Comparison of ENCODE assay signal across 20 mouse cellular contexts in genomic region chr9:57955764-57956163, GRCm38 (mm10). TPM values are rescaled to one million over a fixed set of nuclear protein-coding genes. Genes with fewer than 3 reads are reported as not detected.
DNase-seq lines count a peak whose midpoint lies in the region; TF ChIP-seq lines count a peak whose summit lies in the region.
"Had no signal": no experiment of that assay in that cellular context is flagged by ENCODE, and none has a peak within 500 bp of the region (broad histone marks: within the 10 kb centered on the region; RNA-seq: fewer than 3 reads in every experiment).

No protein-coding gene starts in this region.

- TF ChIP-seq POLR2A in thymus, adult 2 months (IDR thresholded peaks at IDR 0.05; ENCODE audit: control insufficient read depth, extremely low read depth, insufficient read depth, low read length, poor library complexity), result no peak
- no peak for TF ChIP-seq POLR2A in myocyte (IDR thresholded peaks at IDR 0.05; ENCODE audit: insufficient read length, low read depth)

- no peak for TF ChIP-seq CTCF in layer of hippocampus, adult 2 months (conservative IDR thresholded peaks at IDR 0.05)
- no peak for TF ChIP-seq CTCF in thymus, adult 2 months (IDR thresholded peaks at IDR 0.05; ENCODE audit: borderline replicate concordance, control insufficient read depth, extremely low read depth, insufficient read depth, low read length, poor library complexity)

- H3K27ac ChIP-seq in layer of hippocampus, adult 2 months, result peak overlapping the region; percentile 90; the same call in 1 of the 2 replicates
- peak overlapping the region; percentile 92 for H3K27ac ChIP-seq in thymus, adult 2 months (ENCODE audit: control insufficient read depth, insufficient read depth, low read length)
- H3K27ac ChIP-seq: forebrain, embryonic 10.5 days; forebrain, embryonic 13.5 days; heart, embryonic 10.5 days; heart, embryonic 13.5 days; hindbrain, embryonic 13.5 days; intestine, embryonic 15.5 days had no signal

- 53% methylated on average over 6 of the region's 6 CpGs for WGBS in thymus, adult 2 months

- peak overlapping the region; percentile 78 for H3K4me2 ChIP-seq in myocyte (ENCODE audit: low read depth)
- H3K4me2 ChIP-seq: forebrain, embryonic 13.5 days; heart, embryonic 13.5 days; hindbrain, embryonic 13.5 days; intestine, embryonic 15.5 days had no signal

- H3K27me3 ChIP-seq in thymus, adult 2 months (ENCODE audit: control insufficient read depth, insufficient read depth, low read length), result no peaks in the 10 kb centered on the region
- H3K27me3 ChIP-seq in myocyte (ENCODE audit: control insufficient read depth, insufficient read depth, insufficient read length), result no peaks in the 10 kb centered on the region
- H3K27me3 ChIP-seq: forebrain, embryonic 13.5 days; hindbrain, embryonic 13.5 days; intestine, embryonic 15.5 days had no signal

- DNase-seq in layer of hippocampus, adult 2 months (ENCODE audit: low spot score in 2 of 2), result no peak
- DNase-seq in layer of hippocampus, adult 18-20 months (ENCODE audit: low spot score in 2 of 2), result no peak
- no peak for DNase-seq in thymus, adult 2 months
- DNase-seq in thymus, postnatal 4 days, result no peak
- no peak for DNase-seq in cerebellum, adult 8-10 months
- no peak for DNase-seq in gastrocnemius, adult 18-20 months (ENCODE audit: low spot score)
- DNase-seq: cerebellum, adult 9-10 months; cerebellum, postnatal 14 days; gastrocnemius, postnatal 25 days; heart, adult 18-20 months had no signal

- H3K4me1 ChIP-seq in thymus, adult 2 months (replicated peaks; ENCODE audit: control insufficient read depth, insufficient read depth, low read length), result peaks cover 78% of the 10 kb centered on the region

- peaks cover 49% of the 10 kb centered on the region for H3K36me3 ChIP-seq in thymus, adult 2 months (ENCODE audit: control insufficient read depth, insufficient read depth, low read length)
- H3K36me3 ChIP-seq in myocyte (ENCODE audit: control insufficient read depth, insufficient read depth), result peaks cover 6% of the 10 kb centered on the region
- H3K36me3 ChIP-seq: heart, embryonic 10.5 days; heart, embryonic 13.5 days; intestine, embryonic 15.5 days had no signal

- H3K79me2 ChIP-seq in myocyte (ENCODE audit: control insufficient read depth, insufficient read depth), result peaks cover 41% of the 10 kb centered on the region

- no peak overlapping the region for H3K4me3 ChIP-seq in layer of hippocampus, adult 2 months
- H3K4me3 ChIP-seq in thymus, adult 2 months (ENCODE audit: control insufficient read depth, insufficient read depth, low read length), result no peak overlapping the region
- no peak overlapping the region for H3K4me3 ChIP-seq in myocyte
- H3K4me3 ChIP-seq: forebrain, embryonic 10.5 days; forebrain, embryonic 13.5 days; heart, embryonic 10.5 days; heart, embryonic 13.5 days; hindbrain, embryonic 13.5 days; intestine, embryonic 15.5 days had no signal

- no peak overlapping the region for H3ac ChIP-seq in myocyte (ENCODE audit: control insufficient read depth, insufficient read length)

TF ChIP-seq in myocyte, 11 proteins besides CTCF, POLR2A, EP300 and RAD21:
- TF ChIP-seq CEBPB (IDR thresholded peaks at IDR 0.05; ENCODE audit: insufficient read depth, poor library complexity, severe bottlenecking) (no peak), SRF (IDR thresholded peaks at IDR 0.05; ENCODE audit: control insufficient read depth, insufficient read length, low read depth) (no peak), USF1 (IDR thresholded peaks at IDR 0.05; ENCODE audit: low read depth) (no peak), POLR2AphosphoS2 (IDR thresholded peaks at IDR 0.05; ENCODE audit: insufficient read length, low read depth) (no peak), TCF3 (IDR thresholded peaks at IDR 0.05; ENCODE audit: insufficient read length, low read depth) (no peak), TCF12 (IDR thresholded peaks at IDR 0.05; ENCODE audit: insufficient read depth, poor library complexity, severe bottlenecking) (no peak), REST (IDR thresholded peaks at IDR 0.05; ENCODE audit: insufficient read depth, insufficient read length) (no peak), E2F4 (IDR thresholded peaks at IDR 0.05; ENCODE audit: insufficient read depth) (no peak), MYOD1 (IDR thresholded peaks at IDR 0.05; ENCODE audit: control insufficient read depth in 1 of 3, insufficient read length in 2 of 3, low read depth in 2 of 3) (no peak), MYOG (IDR thresholded peaks at IDR 0.05; ENCODE audit: control insufficient read depth in 1 of 3, insufficient read depth in 1 of 3, insufficient read length in 2 of 3, low read depth in 2 of 3) (no peak), MAX (IDR thresholded peaks at IDR 0.05; ENCODE audit: low read depth) (no peak)

RNA-seq across cellular contexts. Expression of gene Sema7a, which starts 15.9 kb away (rescaled TPM):
- 100 to 1,000 TPM in 1 of 2 experiments, 10 to 100 TPM in 1; 94.4 to 102 TPM for total RNA-seq in layer of hippocampus, adult 2 months (2021)
- total RNA-seq in layer of hippocampus, adult 18-20 months (2021), result 10 to 100 TPM; 85.7 to 96.3 TPM
- polyA plus RNA-seq in thymus, adult 2 months (2012; rRNA removed), result 81.6 and 85.6 TPM in 2 replicates
- 27.4 TPM for polyA plus RNA-seq in myocyte (2012; fragmentation: generic; extraction: Trizol)
- 10 to 100 TPM; 10.6 to 13.0 TPM for total RNA-seq in gastrocnemius, adult 18-20 months (2021)
- total RNA-seq: MEL had no signal

RNA-seq across cellular contexts. Expression of gene Ubl7, which starts 45.0 kb away (rescaled TPM):
- 10 to 100 TPM; 98.5 to 98.7 TPM for total RNA-seq in layer of hippocampus, adult 2 months (2021)
- total RNA-seq in layer of hippocampus, adult 18-20 months (2021), result 100 to 1,000 TPM in 1 of 2 experiments, 10 to 100 TPM in 1; 98.1 to 105 TPM
- 182 and 201 TPM in 2 replicates for polyA plus RNA-seq in thymus, adult 2 months (2012; rRNA removed)
- polyA plus RNA-seq in myocyte (2012; fragmentation: generic; extraction: Trizol), result 62.0 TPM
- 10 to 100 TPM; 87.4 to 95.1 TPM for total RNA-seq in gastrocnemius, adult 18-20 months (2021)

RNA-seq across cellular contexts. Expression of gene Cyp11a1, which starts 50.4 kb away (rescaled TPM):
- 1 to 10 TPM in 1 of 2 experiments, under 1 TPM in 1; 0.79 to 1.7 TPM for total RNA-seq in layer of hippocampus, adult 2 months (2021)
- 1 to 10 TPM in 1 of 2 experiments, under 1 TPM in 1; 0.94 to 1.7 TPM for total RNA-seq in layer of hippocampus, adult 18-20 months (2021)
- polyA plus RNA-seq in thymus, adult 2 months (2012; rRNA removed), result 0.84 and 1.3 TPM in 2 replicates
- 0.11 TPM for polyA plus RNA-seq in myocyte (2012; fragmentation: generic; extraction: Trizol)
- under 1 TPM; 0.24 to 0.34 TPM for total RNA-seq in gastrocnemius, adult 18-20 months (2021)
- total RNA-seq: common myeloid progenitor, adult 5-6 weeks; heart, adult 18-20 months; heart, postnatal 25 days; MEL had no signal
- polyA plus RNA-seq: forebrain, embryonic 10.5 days had no signal

Comparison
In these comparisons a context has a peak if more than half of its experiments do, and no peak if none do; other contexts are left out.
1. RNA of gene Sema7a, which starts 15.9 kb away (total RNA-seq): 94.4 to 102 TPM in layer of hippocampus, adult 2 months and 85.7 to 96.3 TPM in layer of hippocampus, adult 18-20 months; 10.6 to 13.0 TPM in gastrocnemius, adult 18-20 months; every median in the first group is over 4 times any median in the second.